In the genomic region with DNA sequence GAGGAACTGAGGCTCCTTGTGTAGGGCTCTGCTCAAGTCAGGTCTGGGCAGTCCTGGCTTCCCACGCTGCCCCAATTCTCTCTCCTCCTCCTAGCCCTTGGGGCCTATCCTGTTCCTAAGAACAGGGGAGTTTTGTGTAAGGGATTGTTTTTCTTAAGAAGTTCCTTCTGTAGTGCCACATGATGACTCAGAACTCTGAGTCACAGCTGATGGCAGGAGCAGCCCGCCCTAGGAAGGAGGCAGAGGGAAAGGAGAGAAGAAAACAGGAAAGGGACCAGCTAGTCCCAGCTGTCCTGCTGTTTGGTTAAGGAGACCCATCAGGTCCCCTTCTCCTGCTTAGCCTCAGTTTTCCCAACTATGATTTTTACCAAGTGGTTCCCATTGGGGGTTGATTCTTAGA, we compare ENCODE assay signal across 9 mouse cellular contexts. TPM values are rescaled to one million over a fixed set of nuclear protein-coding genes. Genes with fewer than 3 reads are reported as not detected.
DNase-seq lines count a peak whose midpoint lies in the region; ATAC-seq and TF ChIP-seq lines count a peak whose summit lies in the region.
"Had no signal": no experiment of that assay in that cellular context is flagged by ENCODE, and none has a peak within 500 bp of the region (broad histone marks: within the 10 kb centered on the region; RNA-seq: fewer than 3 reads in every experiment).

No protein-coding gene starts in this region.

- no peaks in the 10 kb centered on the region for H3K27me3 ChIP-seq in heart, embryonic 11.5 days (ENCODE audit: control insufficient read depth, insufficient read depth, low read length)
- H3K27me3 ChIP-seq: liver, embryonic 15.5 days had no signal

- peak; percentile 98 for DNase-seq in heart, adult 11 months
- DNase-seq in 416B (ENCODE audit: low read depth): peak; percentile 84
- peak; percentile 57 to 63 for DNase-seq in frontal cortex, postnatal 36 days (ENCODE audit: low spot score in 2 of 2)
- DNase-seq in lung, adult 2 months: no peak
- no peak for DNase-seq in cerebellum, postnatal 25 days
- no peak for DNase-seq in cerebellum, adult 9-11 months
- DNase-seq in B cell, adult 2 months: no peak

- no peak for TF ChIP-seq CTCF in lung, adult 2 months (IDR thresholded peaks at IDR 0.05; ENCODE audit: insufficient read depth, low read length)

- H3K4me3 ChIP-seq in heart, embryonic 11.5 days (ENCODE audit: low read depth, low read length): no peak overlapping the region
- H3K4me3 ChIP-seq in lung, adult 2 months (replicated peaks; ENCODE audit: extremely low read depth, low read depth, low read length): no peak overlapping the region
- H3K4me3 ChIP-seq: liver, embryonic 15.5 days had no signal

- no peaks in the 10 kb centered on the region for H3K36me3 ChIP-seq in heart, embryonic 11.5 days (ENCODE audit: control insufficient read depth, insufficient read depth, low read length)
- H3K36me3 ChIP-seq: liver, embryonic 15.5 days had no signal

- no peak for ATAC-seq in heart, embryonic 11.5 days (replicated peaks; ENCODE audit: insufficient number of reproducible peaks, low FRiP score, low TSS enrichment)

- peaks cover 48% of the 10 kb centered on the region for H3K4me1 ChIP-seq in heart, embryonic 11.5 days (ENCODE audit: control insufficient read depth, insufficient read depth, low read length)
- peaks cover 28% of the 10 kb centered on the region for H3K4me1 ChIP-seq in lung, adult 2 months (ENCODE audit: control insufficient read depth, insufficient read depth, low read length)

- H3K4me2 ChIP-seq in heart, embryonic 11.5 days: no peak overlapping the region
- H3K4me2 ChIP-seq: liver, embryonic 15.5 days had no signal

- H3K9ac ChIP-seq in heart, embryonic 11.5 days (ENCODE audit: low read depth, low read length): no peak overlapping the region
- H3K9ac ChIP-seq: liver, embryonic 15.5 days had no signal

- WGBS in heart, embryonic 11.5 days (ENCODE audit: insufficient replicate concordance): 60% methylated on average over 2 of the region's 2 CpGs
- WGBS in lung, adult 2 months: 22% methylated on average over 2 of the region's 2 CpGs

- TF ChIP-seq POLR2A in lung, adult 2 months (IDR thresholded peaks at IDR 0.05; ENCODE audit: borderline replicate concordance, extremely low read depth, low read depth, low read length): peak; percentile 22; the same call in 1 of the 2 replicates

- no peaks in the 10 kb centered on the region for H3K9me3 ChIP-seq in heart, embryonic 11.5 days (replicated peaks; ENCODE audit: control insufficient read depth, low read length)
- H3K9me3 ChIP-seq: liver, embryonic 15.5 days had no signal

- H3K27ac ChIP-seq in heart, embryonic 11.5 days (ENCODE audit: low read depth, low read length): no peak overlapping the region
- H3K27ac ChIP-seq: liver, embryonic 15.5 days had no signal

RNA-seq across cellular contexts. Expression of gene Gsn, which starts 15.6 kb away (rescaled TPM):
- 116 and 132 TPM in 2 replicates for polyA plus RNA-seq in heart, embryonic 11.5 days (2014; fragmentation: Nextera tagmentation; extraction: Ambion mirVana)
- polyA plus RNA-seq in lung, adult 2 months (2012; rRNA removed): 2,994 and 3,301 TPM in 2 replicates

Comparison
In these comparisons a context has a peak if more than half of its experiments do, and no peak if none do; other contexts are left out.
1. DNase-seq: peak in heart, adult 11 months (single experiment), 416B (single experiment) and frontal cortex, postnatal 36 days (2 of 2); none in lung, adult 2 months (single experiment), cerebellum, postnatal 25 days (0 of 2), cerebellum, adult 9-11 months (single experiment) and B cell, adult 2 months (0 of 2).
2. RNA of gene Gsn, which starts 15.6 kb away (polyA plus RNA-seq): 2,994 to 3,301 TPM in lung, adult 2 months; 116 to 132 TPM in heart, embryonic 11.5 days; every median in the first group is over 10 times any median in the second.